Mouse (Mus musculus) hindbrain, embryonic 14.5 days (tissue): ENCODE measurements around the gene Chrna4. TPM values are rescaled to one million over a fixed set of nuclear protein-coding genes. Genes with fewer than 3 reads are reported as not detected.

ENCODE experiments used
- ATAC-seq: fragments of 200-750 bp; cut with Nextera tagmentation; 2 replicates; pipeline ENCODE4 v1.8.0; 2017; ENCODE audit warnings: moderate number of reproducible peaks, mild to moderate bottlenecking, moderate TSS enrichment, moderate library complexity; ENCODE audit not compliant: low FRiP score
- DNase-seq: peaks from one replicate; pipeline ENCODE4 v3.0.0-alpha.2; 2015; ENCODE audit warnings: low spot score
- H3K27ac ChIP-seq: fragments of 300-500 bp; sonication (generic); 2 replicates; pipeline ENCODE4 v1.5.1; 2014; ENCODE audit warnings: mild to moderate bottlenecking, moderate library complexity
- H3K27me3 ChIP-seq: fragments of 300-500 bp; sonication (generic); 2 replicates; pipeline ENCODE4 v1.6.1; 2014; ENCODE audit warnings: mild to moderate bottlenecking, low read length, mixed read lengths; ENCODE audit not compliant: control insufficient read depth, insufficient read depth
- H3K36me3 ChIP-seq: fragments of 300-500 bp; sonication (generic); replicated peaks from 2 replicates; pipeline ENCODE4 v1.6.1; 2014; ENCODE audit not compliant: control insufficient read depth, insufficient read depth
- H3K4me1 ChIP-seq: fragments of 300-500 bp; sonication (generic); replicated peaks from 2 replicates; pipeline ENCODE4 v1.6.1; 2014; ENCODE audit warnings: antibody characterized with exemption, low read length, mixed read lengths; ENCODE audit not compliant: control insufficient read depth, insufficient read depth
- H3K4me2 ChIP-seq: fragments of 300-500 bp; sonication (generic); replicated peaks from 2 replicates; pipeline ENCODE4 v1.6.1; 2014; ENCODE audit warnings: mild to moderate bottlenecking, moderate library complexity
- H3K4me3 ChIP-seq: fragments of 300-500 bp; sonication (generic); replicated peaks from 2 replicates; pipeline ENCODE4 v1.5.1; 2014; ENCODE audit warnings: mild to moderate bottlenecking, low read length
- H3K9ac ChIP-seq: fragments of 300-500 bp; sonication (generic); 2 replicates; pipeline ENCODE4 v1.6.1; 2014
- H3K9me3 ChIP-seq: fragments of 300-500 bp; sonication (generic); 2 replicates; pipeline ENCODE4 v1.6.1; 2016; ENCODE audit warnings: low read length; ENCODE audit not compliant: control insufficient read depth
- WGBS: fragments of 180-500 bp; shearing (Covaris S2); extraction: QIAGEN DNeasy Blood & Tissue Kit; methylation state at CpG from one replicate; pipeline ENCODE4 v1.1.7; 2014; 5-methylcytosine and 5-hydroxymethylcytosine counted together
- polyA plus RNA-seq: library from polyadenylated mRNA; unstranded; fragments of >200 nt; fragmentation: Nextera tagmentation; extraction: Ambion mirVana; gene quantifications from 2 replicates; pipeline ENCODE4 v1.2.1, GENCODE M21; 2014

Chrna4 gene
- polyA plus RNA-seq, 1 experiment from 2014 or later = 59.1 TPM

- Histone ChIP-seq H3K36me3 (peaks cover 11% of the 10 kb centered on the region), H3K27ac (no peak overlapping the region), H3K9me3 (no peaks in the 10 kb centered on the region), H3K4me3 (no peak overlapping the region), H3K4me1 (peaks cover 5% of the 10 kb centered on the region; the same call in 1 of the 2 replicates), H3K4me2 (no peak overlapping the region), H3K9ac (no peak overlapping the region), H3K27me3 (no peaks in the 10 kb centered on the region)
- ATAC-seq = 0 out of 2 replicates have a peak, but pooled peaks have one; percentile 18
- no peak for DNase-seq
- WGBS = 26% methylated on average over 5 of the region's 5 CpGs
Observed at GRCm38 (mm10) chr2:180987432-180988030, 55.8 kb downstream of the Chrna4 start.

- Histone ChIP-seq H3K36me3 (peaks cover 17% of the 10 kb centered on the region), H3K9ac (no peak overlapping the region), H3K4me2 (no peak overlapping the region), H3K4me1 (peaks cover 5% of the 10 kb centered on the region; the same call in 1 of the 2 replicates), H3K27ac (no peak overlapping the region), H3K9me3 (no peaks in the 10 kb centered on the region), H3K4me3 (no peak overlapping the region), H3K27me3 (no peaks in the 10 kb centered on the region)
- no peak for DNase-seq
- no peak for ATAC-seq
- 48% methylated on average over 1 of the region's 1 CpGs for WGBS
Observed at GRCm38 (mm10) chr2:180987001-180987400, 56.3 kb downstream of the Chrna4 start.

- WGBS = 41% methylated on average over 2 of the region's 2 CpGs
- Histone ChIP-seq H3K4me1 (peaks cover 5% of the 10 kb centered on the region; the same call in 1 of the 2 replicates), H3K9me3 (no peaks in the 10 kb centered on the region), H3K27ac (no peak within 1 kb of the TSS), H3K27me3 (no peaks in the 10 kb centered on the region), H3K9ac (no peak within 1 kb of the TSS), H3K4me2 (no peak within 1 kb of the TSS), H3K4me3 (no peak within 1 kb of the TSS), H3K36me3 (peaks cover 22% of the 10 kb centered on the region)
- DNase-seq = no peak
- no peak for ATAC-seq
Observed at GRCm38 (mm10) chr2:180986449-180986848, 56.9 kb downstream of the Chrna4 start, which contains the start of gene Col20a1. Gene Col20a1, plus strand, starts transcription at chr2:180986535.

- Histone ChIP-seq H3K9me3 (no peaks in the 10 kb centered on the region), H3K36me3 (peaks cover 30% of the 10 kb centered on the region), H3K4me2 (no peak overlapping the region), H3K4me3 (no peak overlapping the region), H3K27me3 (no peaks in the 10 kb centered on the region), H3K27ac (no peak overlapping the region), H3K4me1 (peaks cover 5% of the 10 kb centered on the region; the same call in 1 of the 2 replicates), H3K9ac (no peak overlapping the region)
- 85% methylated on average over 2 of the region's 2 CpGs for WGBS
- ATAC-seq (no peak), DNase-seq (no peak)
Observed at GRCm38 (mm10) chr2:180985635-180986034, 57.7 kb downstream of the Chrna4 start.

GRCm38 (mm10) chr2:180981133-180981532 lies 62.2 kb downstream of the Chrna4 start:
- no peaks in the 10 kb centered on the region for H3K9me3 ChIP-seq
- no peak overlapping the region for H3K4me2 ChIP-seq
- no peaks in the 10 kb centered on the region for H3K27me3 ChIP-seq
- WGBS = 84% methylated on average over 6 of the region's 6 CpGs
- no peak overlapping the region for H3K27ac ChIP-seq
- H3K36me3 ChIP-seq = peaks cover 75% of the 10 kb centered on the region
- no peak overlapping the region for H3K4me3 ChIP-seq
- no peak overlapping the region for H3K9ac ChIP-seq
- no peaks in the 10 kb centered on the region for H3K4me1 ChIP-seq
- ATAC-seq (no peak), DNase-seq (no peak)

Other genes starting within 250 kb of the Chrna4 start
- gene Ythdf1, start 122.6 kb downstream of the Chrna4 start, polyA plus RNA-seq = 50.0 and 56.6 TPM in 2 replicates
- 0.33 TPM in 1 of 2 replicates, not detected in the other for gene Birc7, start 114.5 kb downstream of the Chrna4 start, polyA plus RNA-seq
- gene Nkain4, start 88.8 kb downstream of the Chrna4 start, polyA plus RNA-seq = 78.6 and 85.5 TPM in 2 replicates
- 88.2 and 96.2 TPM in 2 replicates for gene Arfgap1, start 76.3 kb downstream of the Chrna4 start, polyA plus RNA-seq
- gene Col20a1, start 57.0 kb downstream of the Chrna4 start, polyA plus RNA-seq = 0.33 and 0.74 TPM in 2 replicates
- gene Kcnq2, start 91.8 kb upstream of the Chrna4 start, polyA plus RNA-seq = 54.2 and 55.9 TPM in 2 replicates
- 21.1 and 22.3 TPM in 2 replicates for gene Eef1a2, start 113.5 kb upstream of the Chrna4 start, polyA plus RNA-seq
- 382 and 446 TPM in 2 replicates for gene Ppdpf, start 143.7 kb upstream of the Chrna4 start, polyA plus RNA-seq
- not detected in 2 replicates for gene Ptk6, start 159.2 kb upstream of the Chrna4 start, polyA plus RNA-seq
- gene Srms, start 169.6 kb upstream of the Chrna4 start, polyA plus RNA-seq = 0.29 and 0.48 TPM in 2 replicates
- not detected in 2 replicates for gene Fndc11, start 176.5 kb upstream of the Chrna4 start, polyA plus RNA-seq
- gene Helz2, start 198.5 kb upstream of the Chrna4 start, polyA plus RNA-seq = 0.22 and 0.70 TPM in 2 replicates
- gene Gmeb2, start 244.5 kb upstream of the Chrna4 start, polyA plus RNA-seq = 16.7 and 18.0 TPM in 2 replicates